Mouse (Mus musculus): ENCODE data around the gene Astn1. TPM values are rescaled to one million over a fixed set of nuclear protein-coding genes. Genes with fewer than 3 reads are reported as not detected.

Gene Astn1
- polyA plus RNA-seq, 2 experiments from 2014 or later: 0.16 TPM; not detected in 1

DNA sequence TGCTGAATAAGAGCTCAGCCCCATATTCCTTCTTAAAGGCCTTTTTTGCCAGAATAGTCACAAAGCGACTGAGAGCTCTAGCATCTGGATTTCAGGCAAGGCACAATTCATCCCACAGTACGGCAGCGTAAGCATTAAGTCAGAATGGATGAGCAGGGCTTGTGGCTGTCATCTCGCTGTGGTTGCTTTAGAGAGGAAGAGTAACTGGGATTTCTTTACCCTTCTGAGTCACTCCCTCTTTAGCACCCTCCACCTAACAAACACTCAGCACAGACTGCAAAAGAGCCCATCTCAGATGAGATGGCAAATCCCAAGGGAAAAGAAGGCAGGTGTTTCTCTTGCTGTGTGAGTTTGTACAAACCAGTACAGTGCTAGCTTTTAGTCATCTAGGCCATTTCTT, 183.0 kb downstream of the Astn1 start:
- ATAC-seq: no peak

- ATAC-seq: no peak
Observed at GRCm38 (mm10) chr1:158546513-158546912, 184.4 kb downstream of the Astn1 start.

DNA sequence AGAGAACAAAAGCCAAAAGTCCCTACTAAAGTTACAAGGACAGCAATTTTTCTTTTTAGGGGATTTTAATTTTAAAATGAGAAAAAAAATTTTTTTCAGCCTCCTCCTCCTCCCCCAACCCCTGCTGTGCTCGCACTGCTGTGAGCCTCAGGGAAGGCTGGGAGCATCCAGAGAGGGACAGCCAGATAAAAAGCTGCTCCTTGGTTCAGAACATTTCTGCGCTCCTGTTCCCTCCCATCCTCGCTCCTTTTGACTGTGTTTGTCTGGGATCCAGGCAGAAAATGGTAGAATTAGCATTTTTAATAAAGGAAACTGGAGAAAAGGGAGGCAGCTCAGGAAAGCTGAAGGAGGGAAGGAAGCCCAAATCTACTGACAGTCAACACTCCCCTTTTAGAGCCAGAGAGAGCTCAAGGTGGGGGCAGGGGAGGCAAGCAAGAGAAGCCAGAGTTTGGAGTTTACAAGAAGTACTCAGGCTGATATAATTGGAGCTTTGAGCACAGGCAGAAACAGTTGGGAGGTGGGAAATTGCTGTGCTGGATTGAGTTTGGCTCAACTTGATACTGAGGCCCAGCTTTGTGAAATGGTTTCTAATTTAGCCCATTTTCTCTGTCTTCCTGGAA, 185.6 kb downstream of the Astn1 start:
- no peak for ATAC-seq

GRCm38 (mm10) chr1:158548319-158548718, 186.2 kb downstream of the Astn1 start:
- no peak for ATAC-seq

GRCm38 (mm10) chr1:158549616-158550015, 187.5 kb downstream of the Astn1 start:
- ATAC-seq: no peak

DNA sequence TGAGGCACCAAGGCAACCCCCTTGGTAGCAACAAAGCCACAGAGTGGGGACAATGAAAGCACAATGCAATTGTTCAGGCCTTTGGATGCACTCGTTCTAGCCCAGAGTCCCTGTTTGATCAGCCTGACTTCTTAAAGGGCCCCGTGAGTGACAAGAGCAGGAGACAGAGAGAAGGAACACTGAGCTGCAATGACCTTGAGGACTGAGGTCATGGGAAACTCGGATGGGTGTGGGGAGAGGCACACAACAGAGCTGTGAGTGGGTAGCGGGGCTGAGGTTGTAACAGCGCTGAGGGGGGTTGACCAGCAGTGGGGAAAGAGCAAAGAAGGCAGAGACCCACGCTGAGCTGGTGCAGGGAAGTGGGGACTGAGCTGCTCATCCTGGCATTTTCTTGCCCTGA, 189.9 kb downstream of the Astn1 start:
- no peak for ATAC-seq

- ATAC-seq: no peak
Observed at GRCm38 (mm10) chr1:158553341-158553740, 191.3 kb downstream of the Astn1 start.

- no peak for ATAC-seq
Observed at GRCm38 (mm10) chr1:158554020-158554505, 192.0 kb downstream of the Astn1 start.

- ATAC-seq: no peak
Observed at GRCm38 (mm10) chr1:158573168-158573567, 211.1 kb downstream of the Astn1 start.

- ATAC-seq: no peak
Observed at GRCm38 (mm10) chr1:158573597-158573996, 211.5 kb downstream of the Astn1 start.

DNA sequence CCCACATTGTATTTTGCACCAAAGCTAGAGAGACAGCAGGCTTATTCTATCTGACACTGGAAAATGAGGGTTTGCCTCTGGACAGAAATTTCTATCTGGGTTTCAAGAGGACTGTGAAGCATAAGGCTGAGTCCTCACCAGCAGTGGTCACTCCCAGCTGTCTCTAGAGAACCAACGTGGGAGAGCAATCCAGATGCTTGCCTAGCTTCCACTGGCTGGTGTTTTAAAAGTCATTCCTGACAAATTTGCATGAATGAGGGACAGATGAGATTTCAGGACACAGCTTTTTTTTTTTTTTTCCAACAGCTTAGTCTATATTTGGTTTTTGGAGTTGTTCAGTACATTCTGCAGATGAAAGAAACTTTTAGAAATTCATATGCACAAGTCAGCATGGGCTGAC, 213.9 kb downstream of the Astn1 start:
- ATAC-seq: no peak

- no peak for ATAC-seq
Observed at GRCm38 (mm10) chr1:158581806-158582205, 219.7 kb downstream of the Astn1 start.

DNA sequence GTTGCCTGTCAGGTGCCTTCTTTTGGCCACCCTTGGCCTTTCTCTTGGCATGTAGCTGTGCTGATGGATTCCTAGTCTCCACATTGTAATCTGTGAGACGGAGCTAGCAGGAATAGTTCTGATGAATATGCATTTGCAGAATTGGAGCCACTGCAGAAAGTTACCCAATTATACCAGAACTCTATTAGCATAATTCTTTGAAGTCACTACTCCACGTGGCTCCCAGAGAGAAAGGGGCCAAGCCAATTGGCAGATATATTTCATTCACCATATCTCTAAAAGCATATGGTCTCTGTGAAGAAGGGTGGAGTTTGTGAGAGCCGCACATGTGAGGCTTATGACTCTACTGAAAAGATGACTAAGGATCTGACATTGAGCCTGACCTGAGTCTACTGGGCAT, 226.8 kb downstream of the Astn1 start:
- ATAC-seq: no peak

GRCm38 (mm10) chr1:158596726-158597448, 234.8 kb downstream of the Astn1 start:
- no peak for ATAC-seq

DNA sequence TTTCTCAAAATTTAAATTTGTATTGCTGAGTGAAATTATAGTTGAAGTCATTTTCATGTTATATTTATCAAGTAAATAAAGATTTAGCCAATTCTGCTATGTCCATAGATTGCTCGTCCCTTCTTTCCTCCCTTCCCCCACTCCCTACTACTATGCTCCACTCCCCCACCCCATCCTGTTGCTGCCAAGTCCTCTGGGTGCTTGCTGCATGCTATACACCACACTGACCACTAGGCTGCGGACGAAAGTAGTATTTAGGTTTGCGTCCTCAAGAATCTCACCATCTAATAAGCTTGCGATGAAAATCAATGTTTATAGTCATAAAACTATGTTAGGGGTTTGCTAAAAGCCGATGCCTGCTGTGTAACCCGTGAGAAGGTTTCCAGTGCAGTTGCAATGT, 235.9 kb downstream of the Astn1 start:
- ATAC-seq: no peak

GRCm38 (mm10) chr1:158599435-158599834, 237.4 kb downstream of the Astn1 start:
- no peak for ATAC-seq

DNA sequence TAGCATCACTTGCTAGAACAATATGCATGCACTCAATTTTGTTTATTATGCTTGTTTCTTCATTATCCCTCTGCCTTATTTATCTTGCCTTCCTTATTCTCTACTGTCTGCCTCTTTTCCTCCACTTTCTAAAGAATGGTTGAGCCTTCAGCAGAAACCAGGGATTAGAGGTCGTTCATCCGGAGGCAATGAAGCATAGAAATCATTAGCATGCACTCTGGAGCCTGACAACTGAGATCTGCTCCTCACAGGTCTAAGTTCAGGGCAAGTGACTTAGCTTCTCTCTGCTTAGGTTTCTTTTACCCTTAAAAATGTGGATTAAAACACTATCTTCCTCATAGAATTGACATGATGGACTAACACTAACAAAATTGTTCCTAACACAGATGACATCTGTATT, 241.0 kb downstream of the Astn1 start:
- no peak for ATAC-seq

DNA sequence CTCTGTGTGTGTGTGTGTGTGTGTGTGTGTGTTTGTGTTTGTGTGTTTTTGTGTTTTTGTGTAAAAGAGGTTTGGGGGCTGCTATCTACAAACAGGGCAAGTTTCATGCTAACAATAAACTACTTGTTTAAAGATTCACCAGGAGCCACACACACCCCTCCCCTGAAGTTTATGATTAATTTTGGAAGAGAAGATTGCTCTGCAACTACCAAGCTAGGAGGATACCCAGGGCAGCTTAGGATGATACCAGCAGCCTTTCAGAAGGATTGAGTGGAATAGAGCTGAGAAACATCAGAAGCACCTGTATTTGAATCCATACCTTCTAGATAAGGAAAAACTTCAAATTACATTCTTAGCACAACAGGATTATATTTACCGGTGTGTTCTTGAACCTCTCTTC, 242.1 kb downstream of the Astn1 start:
- no peak for ATAC-seq

DNA sequence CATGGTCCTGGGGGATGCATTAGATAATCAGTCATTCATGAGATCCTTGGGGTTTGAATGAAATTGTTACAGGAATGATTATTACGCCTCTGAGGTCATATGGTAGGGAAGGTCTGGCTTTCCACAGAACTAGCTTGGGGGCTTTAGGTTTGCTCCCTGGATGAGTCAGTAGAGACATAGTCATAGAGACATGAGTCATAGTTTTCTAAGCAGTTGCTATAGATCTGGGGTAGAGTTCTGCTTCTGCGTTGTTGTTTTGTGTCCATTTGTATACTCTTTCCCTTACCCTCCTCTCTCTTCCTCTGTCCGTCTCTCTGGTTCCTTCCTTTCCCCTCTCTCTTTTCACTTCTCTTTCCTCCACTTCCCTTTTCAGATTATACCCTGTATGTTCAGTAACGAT, 243.5 kb downstream of the Astn1 start:
- ATAC-seq: no peak

GRCm38 (mm10) chr1:158606324-158606723, 244.3 kb downstream of the Astn1 start:
- no peak for ATAC-seq

GRCm38 (mm10) chr1:158607201-158607600, 245.1 kb downstream of the Astn1 start:
- no peak for ATAC-seq

DNA sequence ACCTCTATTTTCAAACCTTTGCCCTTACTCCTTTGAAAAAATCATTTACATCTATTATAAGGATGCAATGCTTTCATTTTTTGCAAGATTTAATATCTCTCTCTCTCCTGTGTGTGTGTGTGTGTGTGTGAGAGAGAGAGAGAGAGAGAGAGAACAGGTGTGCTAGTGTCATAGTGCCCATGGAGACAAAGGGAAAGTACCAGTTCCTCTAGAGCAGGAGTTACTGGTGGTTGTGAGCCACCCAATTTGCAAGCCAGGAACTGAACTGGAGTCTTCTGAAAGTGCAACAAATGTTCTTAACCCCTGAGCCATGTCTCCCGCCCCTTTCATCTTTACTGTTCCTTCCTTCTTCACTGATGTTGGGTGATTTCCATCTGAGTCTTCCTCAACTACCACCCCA, 253.1 kb downstream of the Astn1 start:
- ATAC-seq: no peak

DNA sequence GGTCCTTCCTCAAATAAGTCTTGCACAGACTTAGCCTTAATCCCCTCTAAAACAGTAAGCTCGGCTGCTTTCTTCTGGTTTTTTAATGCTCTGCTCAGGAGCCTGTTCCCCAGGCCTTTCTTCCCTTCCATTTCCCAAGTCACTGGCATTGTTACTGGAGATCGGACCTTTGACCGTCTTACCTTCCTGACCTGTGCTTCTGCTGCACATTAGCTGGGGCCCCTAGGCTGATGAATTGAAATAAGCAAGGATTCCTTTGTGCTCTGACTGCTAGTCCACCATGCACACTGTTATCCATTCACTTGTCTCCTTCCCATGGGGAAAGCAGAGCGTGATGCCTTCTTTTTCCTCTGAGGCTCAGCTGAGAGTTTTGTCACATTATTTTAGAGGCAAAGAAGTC, 255.9 kb downstream of the Astn1 start:
- no peak for ATAC-seq

DNA sequence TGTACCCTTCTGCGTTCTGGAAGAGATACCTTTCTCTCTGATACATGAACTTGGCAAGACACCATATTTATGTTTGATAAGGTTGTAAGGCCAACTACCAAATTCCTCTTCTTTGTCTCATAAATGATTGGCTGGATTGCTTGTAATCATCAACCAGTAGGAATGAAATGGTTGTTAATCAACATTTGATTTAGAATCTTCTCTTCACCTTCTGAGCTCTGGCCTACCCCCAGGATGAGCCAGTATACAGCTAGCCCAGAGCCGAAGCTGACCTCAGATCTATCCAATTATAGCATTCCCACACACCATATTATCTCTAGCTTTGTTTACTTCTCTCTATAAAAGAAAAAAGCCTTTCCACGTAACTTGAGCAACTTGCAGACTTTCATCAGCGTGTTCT, 270.9 kb downstream of the Astn1 start:
- no peak for ATAC-seq

DNA sequence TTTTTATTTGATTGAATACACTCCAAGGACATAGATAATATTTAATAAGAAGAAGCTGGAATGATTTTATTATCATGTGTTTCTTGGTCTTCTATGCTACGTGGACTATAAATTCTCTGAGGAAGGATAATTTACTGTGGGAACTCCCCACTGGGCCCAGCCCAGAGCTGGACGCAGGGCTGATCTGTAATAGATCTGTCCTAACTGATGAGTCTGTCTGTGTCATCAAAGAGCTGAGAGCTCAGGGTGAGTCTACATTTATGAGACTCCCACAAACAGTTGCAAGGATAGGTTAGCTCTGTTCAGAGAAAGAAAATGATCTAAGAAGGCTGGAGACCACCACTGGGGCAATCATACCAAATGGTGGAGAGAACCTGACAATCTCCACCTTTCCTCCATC, 271.4 kb downstream of the Astn1 start:
- no peak for ATAC-seq
